Mouse (Mus musculus) CH12.LX (cell line): ENCODE results near the gene Ssh2. TPM values are rescaled to one million over a fixed set of nuclear protein-coding genes. Genes with fewer than 3 reads are reported as not detected.
A peak's percentile ranks its signal among the peaks of the same experiment; 100 is the strongest.

Experiments used
- DNase-seq: peaks from one replicate; pipeline ENCODE4 v3.0.0-alpha.2; 2013; ENCODE audit errors: extremely low read depth
- H3K27ac ChIP-seq: 2 replicates; pipeline ENCODE4 v1.5.1; 2012; ENCODE audit warnings: low read depth, mild to moderate bottlenecking, control low read depth, moderate library complexity; ENCODE audit not compliant: insufficient read depth
- H3K27me3 ChIP-seq: replicated peaks from 2 replicates; pipeline ENCODE3; 2012; ENCODE audit warnings: inconsistent platforms
- H3K36me3 ChIP-seq, 2 experiments: replicated peaks in 1 of 2; 2 replicates each; pipeline versions ENCODE3 to v1.6.1; 2012; ENCODE audit warnings: inconsistent platforms in 1 of 2, low read length in 1 of 2, mild to moderate bottlenecking in 1 of 2, mixed read lengths in 1 of 2, moderate library complexity in 1 of 2; ENCODE audit not compliant: control insufficient read depth in 1 of 2, insufficient read depth in 1 of 2
- H3K4me1 ChIP-seq, 2 experiments: 2 replicates each; pipeline ENCODE4 v1.6.1; 2012; ENCODE audit warnings: inconsistent platforms in 1 of 2, moderate library complexity in 1 of 2; ENCODE audit not compliant: insufficient read depth in 2 of 2, control insufficient read depth in 1 of 2
- H3K4me2 ChIP-seq: 2 replicates; pipeline ENCODE4 v1.6.1; 2012; ENCODE audit warnings: low read depth, mild to moderate bottlenecking, control low read depth; ENCODE audit not compliant: poor library complexity, insufficient read depth, severe bottlenecking
- H3K4me3 ChIP-seq, 3 experiments: fragments of 150-350 bp in 1 of 3; sonication (generic) in 1 of 3; replicated peaks in 1 of 3; 2 replicates each; pipeline versions ENCODE3 to v1.5.1; 2011 to 2012; ENCODE audit warnings: low read depth in 2 of 3, low read length in 2 of 3, mild to moderate bottlenecking in 2 of 3, moderate library complexity in 2 of 3, control low read depth in 1 of 3, improper control_type of control experiment in 1 of 3, inconsistent platforms in 1 of 3, mixed read lengths in 1 of 3; ENCODE audit not compliant: poor library complexity in 1 of 3
- H3K79me2 ChIP-seq: replicated peaks from 2 replicates; pipeline ENCODE4 v1.6.1; 2012; ENCODE audit warnings: mild to moderate bottlenecking, moderate library complexity; ENCODE audit not compliant: control insufficient read depth, poor library complexity, insufficient read depth, severe bottlenecking; ENCODE audit errors: extremely low read depth
- H3K9ac ChIP-seq: 2 replicates; pipeline ENCODE4 v1.6.1; 2012; ENCODE audit warnings: low read depth, mild to moderate bottlenecking, control low read depth, moderate library complexity; ENCODE audit not compliant: insufficient read depth
- H3K9me3 ChIP-seq: replicated peaks from 2 replicates; pipeline ENCODE3; 2012; ENCODE audit warnings: low read length, inconsistent platforms, mixed read lengths
- CHD1 ChIP-seq: IDR thresholded peaks from 2 replicates; pipeline ENCODE4 v1.6.1; 2012; ENCODE audit warnings: low read depth, low read length, improper control_type of control experiment, inconsistent platforms
- CHD2 ChIP-seq: IDR thresholded peaks from 2 replicates; pipeline ENCODE4 v1.6.1; 2011; ENCODE audit warnings: low read length, improper control_type of control experiment
- E2F4 ChIP-seq: IDR thresholded peaks from 2 replicates; pipeline ENCODE4 v1.6.1; 2011; ENCODE audit warnings: low read depth, low read length, improper control_type of control experiment; ENCODE audit not compliant: insufficient replicate concordance
- ETS1 ChIP-seq: conservative IDR thresholded peaks from 2 replicates; pipeline ENCODE4 v1.6.1; 2012; ENCODE audit warnings: low read depth, mild to moderate bottlenecking, inconsistent platforms, low read length, improper control_type of control experiment, moderate library complexity
- GABPA ChIP-seq: IDR thresholded peaks from 2 replicates; pipeline ENCODE4 v1.6.1; 2012; ENCODE audit warnings: low read depth, low read length, improper control_type of control experiment, inconsistent platforms; ENCODE audit not compliant: insufficient replicate concordance
- IRF4 ChIP-seq: IDR thresholded peaks from 2 replicates; pipeline ENCODE4 v1.6.1; 2014; ENCODE audit warnings: low read depth, mild to moderate bottlenecking, inconsistent platforms, low read length, improper control_type of control experiment
- MAX ChIP-seq: IDR thresholded peaks from 2 replicates; pipeline ENCODE4 v1.6.1; 2011; ENCODE audit warnings: low read length, improper control_type of control experiment
- MAZ ChIP-seq: IDR thresholded peaks from 2 replicates; pipeline ENCODE4 v1.6.1; 2012; ENCODE audit warnings: low read depth, mild to moderate bottlenecking, inconsistent platforms, low read length, improper control_type of control experiment, moderate library complexity
- MYC ChIP-seq: IDR thresholded peaks from 2 replicates; pipeline ENCODE4 v1.6.1; 2011; ENCODE audit warnings: low read depth, mild to moderate bottlenecking, improper control_type of control experiment, low read length
- PAX5 ChIP-seq: IDR thresholded peaks from 2 replicates; pipeline ENCODE4 v1.6.1; 2012; ENCODE audit warnings: low read length, inconsistent platforms, mixed read lengths
- POLR2A ChIP-seq: IDR thresholded peaks from 2 replicates; pipeline ENCODE4 v1.6.1; 2011; ENCODE audit warnings: low read depth, mild to moderate bottlenecking, improper control_type of control experiment, low read length
- POLR2AphosphoS2 ChIP-seq: IDR thresholded peaks from 2 replicates; pipeline ENCODE4 v1.6.1; 2011; ENCODE audit warnings: low read depth, low read length, improper control_type of control experiment
- RAD21 ChIP-seq: IDR thresholded peaks from 2 replicates; pipeline ENCODE4 v1.6.1; 2011; ENCODE audit warnings: low read depth, mild to moderate bottlenecking, low read length, improper control_type of control experiment, moderate library complexity
- RCOR1 ChIP-seq: conservative IDR thresholded peaks from 2 replicates; pipeline ENCODE4 v1.6.1; 2012; ENCODE audit warnings: low read depth, mild to moderate bottlenecking, inconsistent platforms, low read length, improper control_type of control experiment
- SMC3 ChIP-seq: IDR thresholded peaks from 2 replicates; pipeline ENCODE4 v1.6.1; 2011; ENCODE audit warnings: low read depth, low read length, improper control_type of control experiment
- UBTF ChIP-seq: IDR thresholded peaks from 2 replicates; pipeline ENCODE4 v1.6.1; 2012; ENCODE audit warnings: low read depth, mild to moderate bottlenecking, inconsistent platforms, low read length, improper control_type of control experiment, moderate library complexity
- USF1 ChIP-seq: IDR thresholded peaks from 2 replicates; pipeline ENCODE4 v1.6.1; 2014; ENCODE audit warnings: low read depth, mild to moderate bottlenecking, inconsistent platforms, low read length, improper control_type of control experiment
- USF2 ChIP-seq: conservative IDR thresholded peaks from 2 replicates; pipeline ENCODE4 v1.6.1; 2011; ENCODE audit warnings: low read depth, low read length, improper control_type of control experiment
- ZC3H11A ChIP-seq: IDR thresholded peaks from 2 replicates; pipeline ENCODE4 v1.6.1; 2012; ENCODE audit warnings: low read depth, mild to moderate bottlenecking, inconsistent platforms, low read length, improper control_type of control experiment
- ZNF384 ChIP-seq: IDR thresholded peaks from 2 replicates; pipeline ENCODE4 v1.6.1; 2012; ENCODE audit warnings: low read depth, low read length, improper control_type of control experiment, inconsistent platforms
- dilution Hi-C: fragments of 300-500 bp; cut with MboI; formaldehyde crosslinking; loops from 2 replicates; pipeline ENCODE4 v1.14.3; 2020; ENCODE audit warnings: low sequenced_read_pairs; ENCODE audit not compliant: extremely low pct_unique_long_range_greater_than_20kb, extremely low pct_ligation_motif_present
- in situ Hi-C: fragments of 300-500 bp; cut with MboI; formaldehyde crosslinking; loops from 3 replicates; pipeline ENCODE4 v1.14.3; 2019; ENCODE audit warnings: low sequenced_read_pairs, low pct_ligation_motif_present, low pct_unique_long_range_greater_than_20kb, mixed read lengths
- polyA plus RNA-seq: library from polyadenylated mRNA; unstranded; fragments of >175 nt; gene quantifications from 2 replicates; pipeline ENCODE4 v1.2.1, GENCODE M21; 2012; ENCODE audit warnings: low read depth; ENCODE audit not compliant: insufficient read length
- total RNA-seq, 2 experiments: library from RNA; depleted of rRNA; stranded (reverse); fragments of 300-350 nt in 1 of 2; fragments of >200 nt in 1 of 2; gene quantifications; 2 replicates each; pipeline ENCODE4 v1.2.3; 2012 to 2014

The Ssh2 gene
- total and polyA plus RNA-seq, 3 experiments, result 5.9 to 14.6 (median 6.3) TPM

DNA sequence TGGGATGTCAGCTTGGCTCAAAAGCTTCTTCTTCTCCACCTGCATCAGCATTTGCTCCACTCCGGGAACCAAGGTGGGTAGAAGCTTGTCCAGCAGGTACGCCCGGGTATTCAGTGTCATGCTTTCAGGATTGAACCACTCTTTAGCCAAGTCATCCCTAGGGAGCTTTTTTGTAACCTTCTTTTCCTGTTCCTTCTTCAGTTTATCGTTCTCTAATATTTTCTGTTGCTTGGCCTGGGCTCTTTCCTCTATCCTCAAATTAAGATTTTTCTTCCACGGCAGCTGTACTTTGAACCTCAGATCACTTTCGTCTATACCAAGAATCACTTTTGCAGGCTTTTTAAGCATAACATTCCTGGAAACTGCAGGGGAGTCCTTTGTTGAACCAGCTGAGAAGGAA lies 27.2 kb upstream of the Ssh2 start, which contains the start of gene Efcab5:
Gene Efcab5 (minus strand): TSS at position 101 of the 400 bp plus-strand sequence.
- no peaks in the 10 kb centered on the region for H3K36me3 ChIP-seq
- no peak within 1 kb of the TSS for H3K4me2 ChIP-seq
- dilution Hi-C loops, result no loop called here
- no peak within 1 kb of the TSS for H3K27ac ChIP-seq
- H3K9me3 ChIP-seq, result no peaks in the 10 kb centered on the region
- no peak for DNase-seq
- TF ChIP-seq MYC, result no peak
- TF ChIP-seq E2F4, result no peak
- TF ChIP-seq MAX, result no peak
- no peak for TF ChIP-seq ETS1
- TF ChIP-seq UBTF, result no peak
- TF ChIP-seq USF2, result no peak
- TF ChIP-seq POLR2AphosphoS2, result no peak
- no peak for TF ChIP-seq USF1
- no peak for TF ChIP-seq GABPA
- TF ChIP-seq SMC3, result no peak
- TF ChIP-seq RAD21, result no peak
- no peak for TF ChIP-seq PAX5
- no peak for TF ChIP-seq CHD1
- TF ChIP-seq ZNF384, result no peak
- no peak for TF ChIP-seq RCOR1
- TF ChIP-seq POLR2A, result no peak
- no peak for TF ChIP-seq ZC3H11A
- no peak for TF ChIP-seq IRF4
- H3K4me1 ChIP-seq, result peaks cover 3 to 16% of the 10 kb centered on the region in 2 experiments; a peak in 3 of 4 replicates
- H3K4me3 ChIP-seq, result no peak within 1 kb of the TSS
- H3K9ac ChIP-seq, result no peak within 1 kb of the TSS
- in situ Hi-C loops, result no loop called here
- H3K27me3 ChIP-seq, result no peaks in the 10 kb centered on the region
- H3K79me2 ChIP-seq, result no peaks in the 10 kb centered on the region

GRCm38 (mm10) chr11:77193410-77193809 lies 22.7 kb upstream of the Ssh2 start:
- H3K4me1 ChIP-seq, result peaks cover 9 to 43% of the 10 kb centered on the region in 2 experiments
- TF ChIP-seq IRF4, result no peak
- 0 out of 2 replicates have a peak, but pooled peaks have one; percentile 42 for TF ChIP-seq CHD2
- TF ChIP-seq ETS1, result peak; percentile 26; the same call in 1 of the 2 replicates
- TF ChIP-seq MAZ, result peak; percentile 74
- H3K79me2 ChIP-seq, result no peaks in the 10 kb centered on the region
- dilution Hi-C loops, result no loop called here
- in situ Hi-C loops, result no loop called here
- no peaks in the 10 kb centered on the region for H3K36me3 ChIP-seq
- peak overlapping the region; percentile 61; the same call in 1 of the 2 replicates for H3K4me2 ChIP-seq
- no peak for DNase-seq
- no peak overlapping the region for H3K4me3 ChIP-seq
- no peak overlapping the region for H3K9ac ChIP-seq
- no peaks in the 10 kb centered on the region for H3K27me3 ChIP-seq
- H3K27ac ChIP-seq, result no peak overlapping the region
- no peaks in the 10 kb centered on the region for H3K9me3 ChIP-seq
